Mouse (Mus musculus) liver, postnatal 0 days (tissue): ENCODE data around the gene Abtb1.

Experiments
- CTCF ChIP-seq: sonication (generic); IDR thresholded peaks from 2 replicates; pipeline ENCODE4 v1.5.1; 2016; ENCODE audit warnings: antibody characterized with exemption, low read depth
- EP300 ChIP-seq: IDR thresholded peaks from 2 replicates; pipeline ENCODE4 v1.6.1; 2016; ENCODE audit warnings: antibody characterized with exemption, low read depth, mild to moderate bottlenecking

DNA sequence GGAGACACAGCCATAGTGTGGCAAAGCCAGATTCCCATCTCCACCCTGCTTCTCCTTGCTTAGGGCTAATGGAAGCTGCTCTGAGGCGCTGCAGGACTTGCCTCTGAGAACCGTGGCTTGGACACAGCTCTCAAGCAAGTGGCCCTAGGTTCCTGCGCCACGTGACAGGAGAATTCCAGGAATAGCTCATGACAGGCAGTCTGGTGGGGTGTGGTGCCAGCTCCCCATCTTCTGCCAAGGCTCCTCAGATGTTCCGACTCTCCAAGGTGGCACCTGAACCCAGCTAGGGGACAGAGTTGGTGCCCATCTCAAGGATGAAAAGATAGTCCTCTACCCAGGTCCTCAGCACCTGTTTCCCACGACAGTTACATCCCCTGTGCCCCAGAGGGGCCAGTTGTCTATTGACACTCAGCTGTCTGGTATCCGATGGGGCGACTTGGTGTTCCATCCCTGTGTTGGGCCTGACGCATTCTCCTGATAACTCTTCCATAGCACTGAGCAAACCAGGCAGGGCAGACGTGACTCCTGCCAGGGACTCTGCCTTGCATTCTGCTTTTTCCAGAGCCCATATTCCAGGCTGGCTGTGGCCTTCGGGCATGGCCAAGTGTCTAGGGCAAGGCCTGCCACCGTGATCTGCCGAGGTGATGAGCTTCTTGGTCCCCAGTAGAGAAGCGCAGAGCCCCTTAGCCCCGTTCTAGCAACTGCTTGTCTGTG, 54.9 kb downstream of the Abtb1 start:
- TF ChIP-seq CTCF (no peak), EP300 (no peak)
